Mouse (Mus musculus) MEL (cell line): ENCODE data around the gene Ndufb7.

Experiments used
- CTCF ChIP-seq, 3 experiments: IDR thresholded peaks in 2 of 3; conservative IDR thresholded peaks in 1 of 3; 2 replicates each; pipeline ENCODE4 v1.5.1; 2011 to 2012; ENCODE audit warnings: low read length in 3 of 3, low read depth in 2 of 3, mild to moderate bottlenecking in 2 of 3, improper control_type of control experiment in 1 of 3, inconsistent platforms in 1 of 3, mixed read lengths in 1 of 3, moderate library complexity in 1 of 3; ENCODE audit not compliant: control insufficient read depth in 1 of 3, insufficient read depth in 1 of 3, poor library complexity in 1 of 3, severe bottlenecking in 1 of 3
- GATA1 ChIP-seq: IDR thresholded peaks from 2 replicates; pipeline ENCODE4 v1.6.1; 2011; ENCODE audit warnings: low read depth, low read length, improper control_type of control experiment
- MAFK ChIP-seq: IDR thresholded peaks from 2 replicates; pipeline ENCODE4 v1.6.1; 2011; ENCODE audit warnings: low read depth, mild to moderate bottlenecking, low read length, improper control_type of control experiment, borderline replicate concordance
- MYC ChIP-seq: IDR thresholded peaks from 2 replicates; pipeline ENCODE4 v1.6.1; 2011; ENCODE audit warnings: low read depth, mild to moderate bottlenecking, low read length, improper control_type of control experiment, moderate library complexity
- SMC3 ChIP-seq: IDR thresholded peaks from 2 replicates; pipeline ENCODE4 v1.6.1; 2011; ENCODE audit warnings: low read depth, low read length, improper control_type of control experiment

DNA sequence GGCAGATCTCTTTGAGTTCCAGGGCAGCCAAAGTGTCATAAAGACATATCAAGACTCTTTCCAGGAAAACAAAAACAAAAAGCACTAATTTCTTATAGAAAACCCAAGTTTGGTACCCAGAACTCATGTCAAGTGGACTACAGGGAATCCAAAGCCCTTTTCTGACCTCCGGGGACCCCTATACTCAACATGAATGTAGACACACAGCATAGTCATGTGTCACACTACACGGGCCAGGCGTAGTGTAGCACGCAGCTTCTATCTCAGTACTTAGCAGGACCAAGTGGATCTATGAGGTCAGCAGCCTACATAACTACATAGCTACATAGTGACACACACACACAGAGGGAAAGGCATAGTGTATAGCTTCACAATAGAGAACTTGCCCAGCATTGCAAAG, 47.2 kb downstream of the Ndufb7 start:
- TF ChIP-seq GATA1 (no peak), SMC3 (no peak), MYC (no peak), MAFK (no peak), CTCF (IDR thresholded peaks at IDR 0.05 in 2 of 3, conservative IDR thresholded peaks at IDR 0.05 in 1 of 3; ENCODE audit: control insufficient read depth in 1 of 3, insufficient read depth in 1 of 3, low read depth in 2 of 3, low read length in 3 of 3, poor library complexity in 1 of 3, severe bottlenecking in 1 of 3) (no peak)
